Mouse (Mus musculus): ENCODE results near the gene Klf5. TPM values are rescaled to one million over a fixed set of nuclear protein-coding genes. Genes with fewer than 3 reads are reported as not detected.

The Klf5 gene
- total and polyA plus RNA-seq, 3 experiments: 0.69 to 3.9 TPM; not detected in 1

- TF ChIP-seq USF2 (IDR thresholded peaks at IDR 0.05; ENCODE audit: borderline replicate concordance in 1 of 2, insufficient read depth in 1 of 2, low read depth in 1 of 2, low read length in 2 of 2): no peak
- no peak for TF ChIP-seq HCFC1 (IDR thresholded peaks at IDR 0.05; ENCODE audit: low read depth, low read length)
These were observed 51.1 kb downstream of the Klf5 start (continued) for GRCm38 (mm10) chr14:99349606-99350005.

GRCm38 (mm10) chr14:99352989-99353388, 54.5 kb downstream of the Klf5 start:
- Histone ChIP-seq H3K9ac (ENCODE audit: control insufficient read depth, low read depth, low read length, poor library complexity, severe bottlenecking) (no peak overlapping the region), H3K9me3 (replicated peaks; ENCODE audit: insufficient read depth, low read length) (no peaks in the 10 kb centered on the region), H3K4me3 (ENCODE audit: control insufficient read depth in 1 of 2, insufficient read depth in 1 of 2, low read depth in 2 of 2, low read length in 2 of 2) (no peak overlapping the region), H3K4me1 (ENCODE audit: control insufficient read depth in 1 of 2, insufficient read depth in 2 of 2, low read length in 2 of 2) (no peaks in the 10 kb centered on the region), H3K27ac (ENCODE audit: control insufficient read depth, low read depth, low read length) (no peak overlapping the region), H3K27me3 (ENCODE audit: control insufficient read depth in 1 of 2, insufficient read depth in 2 of 2, low read length in 2 of 2) (no peaks in the 10 kb centered on the region), H3K36me3 (ENCODE audit: control insufficient read depth in 1 of 2, insufficient read depth in 2 of 2, low read length in 2 of 2) (no peaks in the 10 kb centered on the region), H3K79me2 (ENCODE audit: control insufficient read depth, insufficient read depth, low read length, poor library complexity) (no peaks in the 10 kb centered on the region)
- TF ChIP-seq ZMIZ1 (IDR thresholded peaks at IDR 0.05; ENCODE audit: low read depth, low read length) (no peak), CTCF (IDR thresholded peaks at IDR 0.05 in 2 of 3, conservative IDR thresholded peaks at IDR 0.05 in 1 of 3; ENCODE audit: control insufficient read depth in 1 of 3, insufficient read depth in 1 of 3, low read depth in 2 of 3, low read length in 3 of 3, poor library complexity in 1 of 3, severe bottlenecking in 1 of 3) (no peak), UBTF (IDR thresholded peaks at IDR 0.05; ENCODE audit: borderline replicate concordance, insufficient read depth, low read depth, low read length) (no peak), SIN3A (IDR thresholded peaks at IDR 0.05; ENCODE audit: low read length) (no peak), MEF2A (IDR thresholded peaks at IDR 0.05; ENCODE audit: extremely low read depth, insufficient replicate concordance, low read depth, low read length, poor library complexity, severe bottlenecking) (no peak), POLR2AphosphoS2 (IDR thresholded peaks at IDR 0.05; ENCODE audit: low read length) (no peak), TAL1 (IDR thresholded peaks at IDR 0.05; ENCODE audit: low read length) (no peak), MAZ (IDR thresholded peaks at IDR 0.05; ENCODE audit: low read depth, low read length) (no peak), MYB (IDR thresholded peaks at IDR 0.05; ENCODE audit: low read depth, low read length) (no peak), MAX (IDR thresholded peaks at IDR 0.05; ENCODE audit: low read length) (no peak), RAD21 (IDR thresholded peaks at IDR 0.05; ENCODE audit: low read depth, low read length) (no peak), SMC3 (IDR thresholded peaks at IDR 0.05; ENCODE audit: low read depth, low read length) (no peak), NRF1 (IDR thresholded peaks at IDR 0.05; ENCODE audit: insufficient read depth, low read depth, low read length, poor library complexity, severe bottlenecking) (no peak), NELFE (IDR thresholded peaks at IDR 0.05; ENCODE audit: low read depth, low read length) (no peak), ZKSCAN1 (IDR thresholded peaks at IDR 0.05; ENCODE audit: low read depth, low read length) (no peak), USF1 (IDR thresholded peaks at IDR 0.05; ENCODE audit: low read depth, low read length) (no peak), GATA1 (IDR thresholded peaks at IDR 0.05; ENCODE audit: low read depth, low read length) (no peak), ZC3H11A (IDR thresholded peaks at IDR 0.05; ENCODE audit: low read depth, low read length) (no peak)
- DNase-seq (ENCODE audit: low read depth, low spot score): no peak

Measured in MEL (cell line).